20 mouse cellular contexts compared by ENCODE assay signal in the genomic region with DNA sequence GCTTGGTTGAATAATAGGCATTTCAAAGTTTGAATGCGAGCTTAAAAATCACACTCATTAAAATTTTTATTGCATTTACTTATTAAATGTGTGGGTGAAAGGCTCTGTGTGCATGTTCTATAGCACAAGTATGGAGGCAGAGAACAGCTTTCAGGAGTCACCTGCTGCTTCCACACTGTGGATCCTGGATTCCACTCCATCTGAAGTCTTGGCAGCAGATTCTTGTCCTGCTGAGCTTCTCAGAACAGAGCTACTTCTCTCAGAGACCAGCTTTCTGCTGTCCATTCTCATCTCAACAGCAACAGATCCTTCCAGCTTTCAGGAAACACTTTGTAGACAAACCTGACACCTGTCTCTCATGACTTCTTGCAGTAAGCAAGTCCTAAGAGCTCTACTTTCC.
DNase-seq lines count a peak whose midpoint lies in the region; ATAC-seq and TF ChIP-seq lines count a peak whose summit lies in the region.
"Had no signal": no experiment of that assay in that cellular context is flagged by ENCODE, and none has a peak within 500 bp of the region (broad histone marks: within the 10 kb centered on the region; RNA-seq: fewer than 3 reads in every experiment).

No protein-coding gene starts in this region.

- 81% methylated on average over 1 of the region's 1 CpGs for WGBS in lung, postnatal 0 days

- H3K36me3 ChIP-seq in lung, postnatal 0 days (ENCODE audit: insufficient read depth, low read length): no peaks in the 10 kb centered on the region
- H3K36me3 ChIP-seq: embryonic facial prominence, embryonic 13.5 days; forebrain, embryonic 12.5 days; heart, embryonic 12.5 days; hindbrain, embryonic 12.5 days had no signal

- H3K27me3 ChIP-seq in lung, postnatal 0 days (replicated peaks; ENCODE audit: insufficient read depth, low read length): no peaks in the 10 kb centered on the region
- H3K27me3 ChIP-seq: embryonic facial prominence, embryonic 13.5 days; forebrain, embryonic 12.5 days; heart, embryonic 12.5 days; hindbrain, embryonic 12.5 days had no signal

- no peak overlapping the region for H3K4me3 ChIP-seq in lung, postnatal 0 days (ENCODE audit: low read depth, low read length)
- H3K4me3 ChIP-seq: embryonic facial prominence, embryonic 13.5 days; forebrain, embryonic 12.5 days; heart, embryonic 12.5 days; hindbrain, embryonic 12.5 days had no signal

- no peak overlapping the region for H3K27ac ChIP-seq in lung, postnatal 0 days (ENCODE audit: low read length)
- H3K27ac ChIP-seq: embryonic facial prominence, embryonic 13.5 days; forebrain, embryonic 12.5 days; hindbrain, embryonic 12.5 days had no signal

- H3K9ac ChIP-seq in lung, postnatal 0 days (replicated peaks; ENCODE audit: low read depth): no peak overlapping the region
- H3K9ac ChIP-seq: embryonic facial prominence, embryonic 13.5 days; forebrain, embryonic 12.5 days; heart, embryonic 12.5 days; hindbrain, embryonic 12.5 days had no signal

- no peak for TF ChIP-seq EP300 in lung, postnatal 0 days (IDR thresholded peaks at IDR 0.05)

- no peaks in the 10 kb centered on the region for H3K4me1 ChIP-seq in lung, postnatal 0 days (ENCODE audit: insufficient read depth, low read depth, low read length)
- H3K4me1 ChIP-seq: embryonic facial prominence, embryonic 13.5 days; forebrain, embryonic 12.5 days; hindbrain, embryonic 12.5 days had no signal

- no peak for TF ChIP-seq CTCF in lung, postnatal 0 days (IDR thresholded peaks at IDR 0.05)

- DNase-seq in lung, postnatal 0 days (ENCODE audit: low spot score): peak; percentile 8
- DNase-seq in lung, adult 18-20 months: no peak
- DNase-seq in cerebellum, adult 8-10 months: peak; percentile 9
- peak; percentile 16 to 54 for DNase-seq in cerebellum, postnatal 14 days
- no peak for DNase-seq in spleen, postnatal 14 days (ENCODE audit: low spot score in 2 of 2)
- no peak for DNase-seq in frontal cortex, postnatal 25 days (ENCODE audit: low spot score in 2 of 2)
- DNase-seq in layer of hippocampus, adult 11-12 months (ENCODE audit: low spot score): no peak
- DNase-seq: adrenal gland, adult 2 months; adrenal gland, postnatal 25 days; gastrocnemius, postnatal 14 days; heart, postnatal 4 days; kidney, adult 8-10 months had no signal

- H3K9me3 ChIP-seq in lung, postnatal 0 days (ENCODE audit: low read length): no peaks in the 10 kb centered on the region
- H3K9me3 ChIP-seq: embryonic facial prominence, embryonic 13.5 days; forebrain, embryonic 12.5 days; heart, embryonic 12.5 days; hindbrain, embryonic 12.5 days had no signal

- no peak overlapping the region for H3K4me2 ChIP-seq in lung, postnatal 0 days (replicated peaks; ENCODE audit: low read depth, low read length)
- H3K4me2 ChIP-seq: embryonic facial prominence, embryonic 13.5 days; forebrain, embryonic 12.5 days; heart, embryonic 12.5 days; hindbrain, embryonic 12.5 days had no signal

- no peak for ATAC-seq in lung, postnatal 0 days
- ATAC-seq: forebrain, embryonic 16.5 days; hindbrain, embryonic 16.5 days; inflammation-experienced regulatory T-cells, adult 6 months; intestine, postnatal 0 days had no signal

Comparison
In these comparisons a context has a peak if more than half of its experiments do, and no peak if none do; other contexts are left out.
1. DNase-seq: peak in lung, postnatal 0 days (single experiment), cerebellum, adult 8-10 months (single experiment) and cerebellum, postnatal 14 days (2 of 2); none in lung, adult 18-20 months (0 of 2), spleen, postnatal 14 days (0 of 2), frontal cortex, postnatal 25 days (0 of 2) and layer of hippocampus, adult 11-12 months (single experiment).